Mouse (Mus musculus) layer of hippocampus, adult 2 months (tissue): ENCODE data around the gene Rex1bd. TPM values are rescaled to one million over a fixed set of nuclear protein-coding genes. Genes with fewer than 3 reads are reported as not detected.

Experiments
- DNase-seq, 2 experiments: peaks; one replicate each; pipeline ENCODE4 v3.0.0; 2022; ENCODE audit warnings: low spot score in 2 of 2
- H3K27ac ChIP-seq: fragments of 200-600 bp; 2 replicates; pipeline ENCODE4 v1.8.1; 2022
- H3K4me3 ChIP-seq: fragments of 200-600 bp; 2 replicates; pipeline ENCODE4 v1.8.1; 2022; ENCODE audit warnings: mild to moderate bottlenecking
- CTCF ChIP-seq: fragments of 200-600 bp; conservative IDR thresholded peaks from 2 replicates; pipeline ENCODE4 v1.8.1; 2022; ENCODE audit warnings: antibody characterized with exemption, mild to moderate bottlenecking, moderate library complexity
- total RNA-seq, 2 experiments: library from RNA; stranded (reverse); gene quantifications; 2 replicates each; pipeline ENCODE4 v1.2.3; 2021

Gene Rex1bd
- total RNA-seq, 2 experiments from 2014 or later, result 93.9 to 98.1 TPM

DNA sequence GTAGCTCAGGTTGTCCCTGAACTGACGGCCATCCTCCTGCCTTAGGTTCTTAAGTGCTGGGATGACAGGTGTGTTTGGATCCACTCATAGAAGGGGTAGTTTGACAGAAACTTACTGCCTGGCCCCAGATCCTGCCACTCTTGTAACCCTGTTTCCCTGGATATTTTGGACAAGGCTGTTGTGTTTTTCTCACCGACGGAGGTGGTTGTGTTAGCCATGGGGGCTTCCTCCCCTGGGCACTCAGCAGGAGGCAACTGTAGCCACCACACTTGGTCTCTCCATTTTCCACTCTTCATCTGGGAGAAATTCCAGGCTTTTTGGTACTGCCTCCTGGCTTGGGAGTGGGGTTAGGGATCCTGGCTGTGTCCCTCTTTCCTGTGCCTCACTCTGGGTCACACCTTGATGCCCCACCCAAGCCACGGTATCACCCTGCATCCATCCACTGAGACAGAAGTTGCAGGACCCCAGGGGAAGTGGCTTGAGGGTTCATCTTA, 33.5 kb upstream of the Rex1bd start:
- TF ChIP-seq CTCF, result no peak
- peak overlapping the region; percentile 99 for H3K4me3 ChIP-seq
- no peak for DNase-seq
- peak overlapping the region; percentile 96 for H3K27ac ChIP-seq

DNA sequence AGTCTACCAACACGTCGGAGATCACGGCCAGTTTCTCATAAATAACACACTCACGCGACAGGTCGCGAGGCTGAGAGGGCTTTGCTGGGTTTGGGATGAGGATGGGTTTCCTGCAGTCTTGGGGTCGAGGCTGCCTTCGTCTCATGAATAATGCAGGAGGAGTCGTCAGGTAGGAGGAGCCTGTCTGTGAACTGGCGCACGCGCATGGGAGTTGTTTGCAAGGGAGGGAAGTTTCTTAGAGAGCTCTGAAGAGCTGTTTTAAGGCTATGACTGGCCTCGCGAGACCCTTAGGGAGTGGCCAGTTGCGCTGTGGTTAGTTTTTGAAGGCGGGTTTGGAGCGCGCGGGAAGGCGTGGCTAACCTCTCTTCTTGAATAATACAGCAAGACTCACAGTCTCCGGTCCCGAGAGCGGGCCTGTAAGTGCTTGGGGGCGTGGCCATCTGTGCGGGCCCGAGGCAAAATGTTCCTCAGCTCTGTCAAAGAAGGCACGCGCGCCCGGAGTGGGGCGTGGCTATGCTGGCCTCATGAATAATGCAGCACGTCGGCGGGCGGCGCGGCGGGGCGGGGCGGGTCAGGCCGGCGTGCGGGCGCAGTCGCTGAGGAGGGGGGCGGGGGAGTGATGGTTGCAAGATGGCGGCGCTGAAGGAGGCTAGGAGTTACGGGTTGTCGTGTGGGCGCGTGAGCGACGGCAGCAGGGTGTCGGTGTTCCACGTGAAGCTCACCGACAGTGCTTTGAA, 32.7 kb upstream of the Rex1bd start, which contains the start of gene Ell:
Ell (plus strand) TSS at position 381 of the 737 bp plus-strand sequence.
- TF ChIP-seq CTCF, result no peak
- Histone ChIP-seq H3K4me3 (peak within 1 kb of the TSS; percentile 99), H3K27ac (peak within 1 kb of the TSS; percentile 96)
- peak; percentile 99 for DNase-seq

GRCm38 (mm10) chr8:70538633-70539076, 32.1 kb upstream of the Rex1bd start:
- Histone ChIP-seq H3K4me3 (peak overlapping the region; percentile 99), H3K27ac (peak overlapping the region; percentile 96)
- TF ChIP-seq CTCF, result no peak
- peak; percentile 99 to 100 for DNase-seq

DNA sequence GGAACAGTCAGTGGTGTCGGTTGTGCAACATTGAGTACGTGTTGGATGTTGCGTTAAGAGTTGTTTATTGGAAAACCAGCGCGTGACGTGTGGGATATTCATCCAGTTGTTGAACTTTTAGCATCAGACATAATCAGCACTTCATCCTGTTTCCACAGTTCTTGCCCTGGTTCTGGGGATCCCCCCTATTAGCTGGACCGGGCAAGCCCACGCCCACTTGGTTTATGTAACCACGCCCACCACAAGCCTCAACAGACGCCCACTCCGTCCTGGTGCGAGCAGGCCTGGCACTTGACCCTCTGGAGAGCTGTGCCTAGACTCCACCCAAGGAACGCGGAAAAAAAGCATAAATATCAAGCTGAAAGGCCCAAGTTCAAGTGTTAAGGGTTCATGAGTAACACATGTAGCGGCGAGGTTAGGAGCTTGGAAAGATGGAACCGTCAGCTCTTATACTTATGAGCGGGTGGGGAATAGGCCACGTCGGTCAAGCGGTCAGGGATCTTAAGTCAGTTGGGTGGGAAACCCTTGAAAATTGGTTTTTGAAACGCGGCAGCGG, 31.6 kb upstream of the Rex1bd start:
- Histone ChIP-seq H3K4me3 (peak overlapping the region; percentile 99), H3K27ac (peak overlapping the region; percentile 96)
- TF ChIP-seq CTCF, result no peak
- no peak for DNase-seq

DNA sequence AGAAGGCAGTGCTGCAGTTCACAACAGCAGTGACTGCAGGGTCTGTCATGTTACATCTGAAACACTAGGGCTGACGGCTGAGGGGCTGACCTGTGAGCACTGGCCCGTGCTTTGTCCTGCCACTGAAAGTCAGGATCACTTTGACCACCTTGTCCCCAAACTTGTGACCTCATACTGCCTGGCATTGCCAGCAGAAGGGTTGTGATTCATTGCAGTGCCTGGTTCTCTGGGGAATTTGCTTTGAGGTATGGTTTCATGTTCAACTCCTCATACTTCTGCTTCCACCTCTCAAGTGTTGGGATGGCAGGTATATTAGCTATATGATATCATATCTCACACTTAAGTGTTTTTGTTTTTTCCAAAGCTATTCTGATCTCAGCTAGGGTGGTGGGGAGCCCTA, 29.1 kb upstream of the Rex1bd start:
- Histone ChIP-seq H3K4me3 (no peak overlapping the region), H3K27ac (no peak overlapping the region)
- no peak for DNase-seq
- no peak for TF ChIP-seq CTCF

DNA sequence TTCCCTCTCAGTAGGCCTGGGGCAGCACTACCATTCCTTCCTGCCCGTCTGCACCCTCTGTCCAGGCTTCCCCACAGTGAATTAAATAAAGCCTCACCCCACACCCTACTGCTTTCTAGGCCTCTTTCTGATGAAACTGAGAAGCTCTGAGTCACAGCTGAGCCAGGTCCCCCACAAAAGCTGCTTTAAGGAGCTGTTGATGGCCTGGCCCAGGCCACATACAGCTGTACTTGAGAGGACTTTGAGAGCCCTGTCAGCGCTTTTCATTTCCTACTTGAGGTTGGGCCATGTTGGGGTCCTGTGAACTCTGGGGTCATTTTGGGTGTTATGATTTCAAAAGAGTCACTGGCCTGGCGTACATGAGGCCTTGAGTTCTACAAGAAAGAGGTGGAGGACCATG, 28.7 kb upstream of the Rex1bd start:
- Histone ChIP-seq H3K4me3 (no peak overlapping the region), H3K27ac (no peak overlapping the region; the same call in 1 of the 2 replicates)
- TF ChIP-seq CTCF, result no peak
- DNase-seq, result no peak

GRCm38 (mm10) chr8:70534281-70534680, 27.7 kb upstream of the Rex1bd start:
- no peak overlapping the region for H3K4me3 ChIP-seq
- peak in 1 of 2 experiments; percentile 38 for DNase-seq
- TF ChIP-seq CTCF, result no peak
- peak overlapping the region; percentile 49; the same call in 1 of the 2 replicates for H3K27ac ChIP-seq

- peak; percentile 37 for TF ChIP-seq CTCF
- DNase-seq, result no peak
These were observed 23.8 kb upstream of the Rex1bd start for GRCm38 (mm10) chr8:70530314-70530713.

GRCm38 (mm10) chr8:70529741-70530161, 23.2 kb upstream of the Rex1bd start:
- H3K27ac ChIP-seq, result peak overlapping the region; percentile 46
- H3K4me3 ChIP-seq, result no peak overlapping the region
- no peak for DNase-seq
- no peak for TF ChIP-seq CTCF

More at GRCm38 (mm10) chr8:70530314-70530713, 23.8 kb upstream of the Rex1bd start:
- H3K27ac ChIP-seq, result peak overlapping the region; percentile 46; the same call in 1 of the 2 replicates
- no peak overlapping the region for H3K4me3 ChIP-seq

- no peak for TF ChIP-seq CTCF
- no peak overlapping the region for H3K4me3 ChIP-seq
- no peak for DNase-seq
- peak overlapping the region; percentile 43 for H3K27ac ChIP-seq
These were observed 22.7 kb upstream of the Rex1bd start for GRCm38 (mm10) chr8:70529299-70529698.

DNA sequence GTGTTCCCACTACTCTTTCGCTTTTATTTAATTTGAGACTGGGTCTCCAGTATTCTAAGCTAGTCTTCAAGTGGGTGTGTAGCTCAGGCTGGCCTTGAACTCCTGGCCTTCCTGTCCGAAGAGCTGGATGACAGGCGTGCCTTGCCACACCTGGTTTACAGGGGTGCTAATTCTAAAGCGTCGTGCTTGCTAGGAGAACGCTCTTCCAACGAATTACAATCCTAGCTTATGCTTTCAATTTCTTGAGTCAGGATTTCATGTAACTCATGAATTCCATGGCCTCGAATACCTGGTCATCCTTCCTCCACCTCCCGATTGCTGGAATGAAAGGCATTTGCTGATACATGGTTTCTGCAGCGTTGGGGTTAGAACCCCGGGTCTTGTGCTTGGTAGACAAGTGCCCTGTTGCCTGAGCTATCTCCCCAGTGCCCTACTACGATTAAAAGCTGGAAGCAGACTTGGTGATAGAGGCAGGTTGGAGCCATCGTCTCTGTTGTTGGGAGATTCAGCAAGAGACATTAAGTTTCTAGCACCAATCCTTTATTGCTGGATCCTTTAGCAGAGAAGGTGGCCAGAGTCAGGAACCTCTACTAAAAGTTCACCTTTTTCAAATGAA, 21.7 kb upstream of the Rex1bd start:
- no peak for DNase-seq
- peak overlapping the region; percentile 96 for H3K27ac ChIP-seq
- TF ChIP-seq CTCF, result no peak
- peak overlapping the region; percentile 96 for H3K4me3 ChIP-seq

- peak within 1 kb of the TSS; percentile 96 for H3K27ac ChIP-seq
- peak within 1 kb of the TSS; percentile 96 for H3K4me3 ChIP-seq
- no peak for TF ChIP-seq CTCF
- DNase-seq, result peak; percentile 98 to 99
These were observed 21.1 kb upstream of the Rex1bd start, which contains the start of the genes Fkbp8 and Kxd1 for GRCm38 (mm10) chr8:70527512-70528181. Gene Fkbp8 (plus strand): TSS chr8:70527724. Gene Kxd1 (minus strand): TSS chr8:70527956.
